Mouse (Mus musculus): ENCODE results near the gene Nphp4. TPM values are rescaled to one million over a fixed set of nuclear protein-coding genes. Genes with fewer than 3 reads are reported as not detected.
"Not testable (repeated sequence)": the region's sequence is repeated elsewhere in the genome, so short reads cannot be mapped to it uniquely, and the experiment has no call there.

The Nphp4 gene
- polyA plus RNA-seq, 1 experiment from 2014 or later = 2.7 TPM

DNA sequence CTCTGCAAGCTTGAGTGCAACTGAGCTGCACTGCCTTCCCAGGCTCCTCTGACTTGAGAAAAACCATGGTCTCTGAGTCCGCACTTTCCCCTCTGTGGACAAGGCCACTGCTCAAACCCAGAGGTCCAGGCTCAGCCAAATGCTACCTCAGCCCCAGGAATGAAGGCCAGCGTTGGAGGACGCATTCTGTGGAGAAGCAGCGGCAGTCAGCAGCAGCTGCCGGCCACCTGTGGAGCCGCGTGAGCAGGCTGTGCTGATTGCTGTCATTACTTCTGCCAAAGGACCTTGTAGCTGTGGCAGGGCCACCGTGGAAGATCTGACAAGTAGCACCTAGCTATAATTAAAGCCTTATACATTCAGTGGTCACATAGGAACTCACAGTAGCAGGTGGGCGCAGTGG lies 56.4 kb downstream of the Nphp4 start:
- H3K4me1 ChIP-seq (replicated peaks) = no peaks in the 10 kb centered on the region
- no peak for ATAC-seq (ENCODE audit: insufficient number of reproducible peaks, low FRiP score)
- H3K9me3 ChIP-seq (replicated peaks) = no peaks in the 10 kb centered on the region
- H3K36me3 ChIP-seq = no peaks in the 10 kb centered on the region
- no peak overlapping the region for H3K4me3 ChIP-seq
- H3K27me3 ChIP-seq (replicated peaks) = peaks cover 10% of the 10 kb centered on the region; the same call in 1 of the 2 replicates
- H3K27ac ChIP-seq (ENCODE audit: poor library complexity, severe bottlenecking) = no peak overlapping the region
- 48% methylated on average over 9 of the region's 9 CpGs for WGBS
- no peak overlapping the region for H3K9ac ChIP-seq
- no peak overlapping the region for H3K4me2 ChIP-seq

DNA sequence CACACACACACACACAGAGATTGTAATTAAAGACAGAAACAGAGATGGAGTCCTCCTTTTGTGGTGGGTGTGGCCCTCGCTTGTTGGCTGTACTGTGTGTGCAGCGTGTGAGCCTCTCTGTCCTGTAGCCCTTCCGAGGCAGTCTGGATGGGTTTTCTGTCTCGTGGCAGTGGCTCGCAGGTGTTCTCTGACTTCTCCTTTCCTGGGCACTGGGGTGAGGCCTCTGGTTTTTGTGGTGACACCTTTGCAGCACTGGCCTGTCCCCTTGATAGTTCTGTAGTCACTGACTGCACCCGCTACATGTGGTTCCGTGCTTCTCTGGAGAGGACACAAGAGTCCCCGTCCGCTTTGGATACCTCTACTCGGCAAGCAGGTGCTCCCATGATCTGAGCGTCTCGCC lies 63.2 kb downstream of the Nphp4 start:
- no peak for ATAC-seq (ENCODE audit: insufficient number of reproducible peaks, low FRiP score)
- H3K4me1 ChIP-seq (replicated peaks) = 0 out of 2 replicates have a peak, but pooled peaks cover 5% of the 10 kb centered on the region
- WGBS = 94% methylated on average over 12 of the region's 12 CpGs

DNA sequence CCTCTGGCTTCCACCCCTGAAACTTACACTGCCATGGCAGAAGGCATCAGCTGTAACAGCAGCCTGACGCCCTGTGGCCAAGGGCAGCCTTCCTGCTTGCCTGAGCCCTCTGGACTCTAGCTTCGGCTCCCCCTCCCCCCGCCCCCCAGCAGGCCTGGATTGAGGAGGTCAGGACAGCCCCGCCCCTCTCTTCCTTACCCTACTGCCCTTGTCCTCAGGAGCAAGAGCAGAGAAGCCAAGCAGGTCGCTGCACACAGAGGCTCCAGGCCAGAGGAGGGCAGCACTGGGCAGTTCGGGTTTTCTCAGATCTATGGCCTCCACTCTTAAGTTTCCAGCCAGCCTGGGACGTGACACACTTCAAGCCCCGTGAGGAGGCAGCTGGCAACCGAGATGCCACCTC lies 64.7 kb downstream of the Nphp4 start:
- Histone ChIP-seq H3K9ac (no peak overlapping the region), H3K27me3 (replicated peaks) (peaks cover 4% of the 10 kb centered on the region; the same call in 1 of the 2 replicates), H3K4me2 (no peak overlapping the region), H3K36me3 (peaks cover 3% of the 10 kb centered on the region; the same call in 1 of the 2 replicates), H3K9me3 (replicated peaks) (peaks cover 12% of the 10 kb centered on the region), H3K27ac (ENCODE audit: poor library complexity, severe bottlenecking) (no peak overlapping the region), H3K4me1 (replicated peaks) (0 out of 2 replicates have a peak, but pooled peaks cover 5% of the 10 kb centered on the region), H3K4me3 (no peak overlapping the region)
- no peak for ATAC-seq (ENCODE audit: insufficient number of reproducible peaks, low FRiP score)
- WGBS = 17% methylated on average over 9 of the region's 9 CpGs

More for the DNA sequence above, 63.2 kb downstream of the Nphp4 start:
- Histone ChIP-seq H3K9ac (no peak overlapping the region), H3K4me3 (no peak overlapping the region), H3K4me2 (no peak overlapping the region), H3K27ac (ENCODE audit: poor library complexity, severe bottlenecking) (no peak overlapping the region), H3K36me3 (no peaks in the 10 kb centered on the region; the same call in 1 of the 2 replicates), H3K9me3 (replicated peaks) (peaks cover 5% of the 10 kb centered on the region), H3K27me3 (replicated peaks) (peaks cover 4% of the 10 kb centered on the region; the same call in 1 of the 2 replicates)

DNA sequence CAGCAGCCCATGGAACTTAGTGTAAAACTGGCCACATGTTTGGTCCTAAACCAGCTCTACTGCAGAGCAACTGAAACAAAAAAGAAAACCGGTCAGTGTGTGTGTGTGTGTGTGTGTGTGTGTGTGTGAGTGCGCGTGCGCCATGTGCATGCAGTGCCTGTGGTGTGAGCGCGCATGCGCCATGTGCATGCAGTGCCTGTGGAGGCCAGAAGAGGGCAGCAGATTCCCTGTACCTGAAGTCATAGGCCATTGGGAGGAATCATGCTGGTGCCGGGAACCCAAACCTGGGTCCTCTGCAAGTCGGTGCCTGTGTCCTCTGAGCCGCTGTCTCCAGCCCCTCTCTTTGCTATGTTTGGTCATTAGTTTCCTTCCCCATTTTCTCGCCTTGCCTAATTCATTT lies 65.9 kb downstream of the Nphp4 start:
- Histone ChIP-seq H3K4me2 (no peak overlapping the region), H3K36me3 (peaks cover 3% of the 10 kb centered on the region; the same call in 1 of the 2 replicates), H3K4me3 (no peak overlapping the region), H3K4me1 (replicated peaks) (0 out of 2 replicates have a peak, but pooled peaks cover 5% of the 10 kb centered on the region), H3K27ac (ENCODE audit: poor library complexity, severe bottlenecking) (no peak overlapping the region), H3K27me3 (replicated peaks) (peaks cover 8% of the 10 kb centered on the region), H3K9me3 (replicated peaks) (peaks cover 12% of the 10 kb centered on the region), H3K9ac (no peak overlapping the region)
- WGBS = 94% methylated on average over 11 of the region's 11 CpGs
- no peak for ATAC-seq (ENCODE audit: insufficient number of reproducible peaks, low FRiP score)

DNA sequence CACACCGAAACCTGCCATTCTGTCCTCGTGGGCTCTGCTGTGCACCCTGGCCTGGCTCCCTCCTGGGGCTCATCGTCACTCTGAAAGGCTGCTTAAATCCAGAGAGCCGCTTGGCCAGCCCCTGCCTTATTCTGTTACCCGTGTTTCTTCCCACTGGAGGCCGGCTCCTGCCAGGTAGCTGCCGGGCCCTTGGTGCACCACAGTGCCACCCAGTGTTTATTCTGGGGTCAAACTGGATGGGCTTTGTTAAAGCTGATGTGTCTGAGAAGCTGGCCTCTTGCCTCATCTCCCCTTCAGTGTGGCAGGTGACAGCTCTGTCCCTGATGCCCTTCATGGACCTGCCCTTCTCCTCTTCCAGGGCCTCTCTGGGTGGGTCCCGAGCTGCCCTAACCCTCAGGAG lies 70.0 kb downstream of the Nphp4 start:
- no peak overlapping the region for H3K4me3 ChIP-seq
- peaks cover 12% of the 10 kb centered on the region for H3K27me3 ChIP-seq (replicated peaks)
- H3K4me1 ChIP-seq (replicated peaks) = peaks cover 10% of the 10 kb centered on the region
- H3K9ac ChIP-seq = no peak overlapping the region
- whole genome bisulfite sequencing = 58% methylated on average over 8 of the region's 8 CpGs
- peaks cover 12% of the 10 kb centered on the region for H3K9me3 ChIP-seq (replicated peaks)
- no peak for ATAC-seq (ENCODE audit: insufficient number of reproducible peaks, low FRiP score)
- H3K4me2 ChIP-seq = no peak overlapping the region
- H3K27ac ChIP-seq (ENCODE audit: poor library complexity, severe bottlenecking) = no peak overlapping the region
- peaks cover 3% of the 10 kb centered on the region; the same call in 1 of the 2 replicates for H3K36me3 ChIP-seq

DNA sequence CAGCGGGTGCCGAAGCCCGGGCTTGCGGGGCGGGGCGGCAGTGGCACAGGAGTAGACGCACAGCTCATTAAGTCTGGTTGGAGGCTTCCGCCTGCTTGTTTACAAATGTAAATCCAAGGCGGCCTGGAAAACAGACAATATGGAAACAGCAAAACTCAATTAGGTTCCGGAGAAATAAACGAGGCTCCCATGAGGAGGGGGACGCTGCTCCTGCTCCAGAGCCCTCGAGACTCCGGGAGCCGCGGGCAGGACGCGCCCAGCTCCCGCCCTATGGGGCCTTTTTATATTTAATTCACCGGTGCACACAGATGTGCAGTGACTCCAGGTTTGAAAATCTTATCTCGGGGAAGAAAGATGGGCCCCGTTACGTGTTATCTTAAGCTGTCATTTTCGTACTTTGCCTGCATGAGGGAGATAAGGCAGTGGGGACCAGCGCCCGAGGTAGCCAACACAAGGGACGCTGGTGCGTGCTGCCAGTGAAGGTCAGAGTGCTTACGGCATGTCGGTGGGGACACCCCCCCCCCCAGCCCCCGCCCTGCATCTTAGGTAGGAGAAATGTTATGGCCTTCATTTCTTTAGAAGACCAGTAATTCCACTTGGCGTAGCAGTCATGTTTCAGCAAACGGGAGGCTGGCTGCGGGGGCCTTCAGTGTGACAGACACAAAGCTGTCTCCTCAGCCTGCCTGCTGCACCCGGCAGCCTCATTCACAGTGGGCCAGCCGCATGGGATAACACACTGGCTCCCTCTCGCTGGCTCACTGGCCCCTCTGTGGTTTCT lies 71.6 kb downstream of the Nphp4 start:
- peak; percentile 19; the same call in 1 of the 2 replicates for ATAC-seq (ENCODE audit: insufficient number of reproducible peaks, low FRiP score)
- no peak overlapping the region for H3K9ac ChIP-seq
- no peak overlapping the region for H3K4me3 ChIP-seq
- H3K36me3 ChIP-seq = peaks cover 3% of the 10 kb centered on the region; the same call in 1 of the 2 replicates
- peaks cover 10% of the 10 kb centered on the region for H3K4me1 ChIP-seq (replicated peaks)
- 32% methylated on average over 37 of the region's 37 CpGs for WGBS
- peaks cover 12% of the 10 kb centered on the region for H3K27me3 ChIP-seq (replicated peaks)
- no peak overlapping the region for H3K27ac ChIP-seq (ENCODE audit: poor library complexity, severe bottlenecking)
- peaks cover 8% of the 10 kb centered on the region for H3K9me3 ChIP-seq (replicated peaks)
- peak overlapping the region; percentile 48 for H3K4me2 ChIP-seq

DNA sequence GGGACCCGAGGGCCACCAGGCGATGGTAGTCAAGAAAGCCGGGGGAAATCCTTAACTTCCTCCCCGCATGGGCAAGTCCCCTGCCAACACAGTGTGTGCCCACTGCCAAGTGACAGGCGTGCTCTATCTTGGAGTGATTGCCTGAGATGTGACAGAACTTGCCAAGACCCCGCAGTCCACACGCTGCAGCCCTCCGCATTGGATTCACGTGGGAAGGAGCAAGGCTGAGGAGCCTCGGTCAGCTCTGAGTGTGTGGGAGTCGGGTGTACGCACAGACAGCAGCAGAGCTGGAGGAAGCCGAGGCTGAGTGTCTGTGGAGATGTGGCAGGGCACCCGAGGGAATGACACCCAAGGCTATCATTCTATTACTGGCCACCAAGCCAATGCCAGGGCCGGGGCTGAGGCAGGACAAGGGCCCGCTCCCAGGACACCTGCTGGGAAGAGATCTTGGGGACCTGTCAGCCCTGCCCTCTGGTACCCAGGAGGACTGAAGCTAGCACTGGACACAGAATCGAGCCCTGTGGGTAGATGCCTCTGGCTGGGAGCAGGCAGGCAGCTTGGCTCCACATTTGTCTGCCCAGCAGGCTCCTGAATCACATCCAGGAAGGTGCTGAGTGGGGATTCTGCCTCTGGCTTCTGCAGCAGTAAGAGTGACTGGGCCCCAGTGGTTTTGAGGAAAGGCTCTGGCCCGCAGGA lies 73.1 kb downstream of the Nphp4 start:
- peaks cover 12% of the 10 kb centered on the region for H3K27me3 ChIP-seq (replicated peaks)
- no peak overlapping the region for H3K27ac ChIP-seq (ENCODE audit: poor library complexity, severe bottlenecking)
- H3K9me3 ChIP-seq (replicated peaks) = peaks cover 8% of the 10 kb centered on the region
- H3K9ac ChIP-seq = no peak overlapping the region
- H3K36me3 ChIP-seq = peaks cover 3% of the 10 kb centered on the region; the same call in 1 of the 2 replicates
- no peak overlapping the region for H3K4me2 ChIP-seq
- H3K4me3 ChIP-seq = no peak overlapping the region
- ATAC-seq (ENCODE audit: insufficient number of reproducible peaks, low FRiP score) = no peak
- peaks cover 18% of the 10 kb centered on the region for H3K4me1 ChIP-seq (replicated peaks)
- WGBS = 85% methylated on average over 18 of the region's 18 CpGs

DNA sequence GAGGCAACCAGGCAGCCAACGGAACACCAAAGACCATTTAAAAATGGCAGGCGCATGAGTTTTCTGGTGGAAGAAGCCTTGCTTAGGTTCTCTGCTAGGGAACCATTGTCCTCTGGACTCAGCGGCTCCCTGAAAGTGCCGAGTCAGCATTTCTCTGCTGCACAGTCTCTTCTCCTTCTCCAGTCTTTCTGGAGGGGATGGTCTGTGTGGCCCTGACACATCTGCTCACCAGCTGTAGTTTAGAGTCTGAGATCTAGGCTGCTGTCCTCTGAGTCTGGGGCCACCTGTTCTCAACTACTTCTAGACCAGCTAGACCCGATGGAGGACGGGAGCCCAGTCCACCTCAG lies 73.7 kb downstream of the Nphp4 start:
- no peak for ATAC-seq (ENCODE audit: insufficient number of reproducible peaks, low FRiP score)
- peaks cover 18% of the 10 kb centered on the region for H3K4me1 ChIP-seq (replicated peaks)
- H3K27ac ChIP-seq (ENCODE audit: poor library complexity, severe bottlenecking) = no peak overlapping the region
- no peak overlapping the region for H3K4me2 ChIP-seq
- H3K27me3 ChIP-seq (replicated peaks) = peaks cover 12% of the 10 kb centered on the region
- no peak overlapping the region for H3K9ac ChIP-seq
- 92% methylated on average over 6 of the region's 6 CpGs for WGBS
- H3K36me3 ChIP-seq = peaks cover 1% of the 10 kb centered on the region; the same call in 1 of the 2 replicates
- no peak overlapping the region for H3K4me3 ChIP-seq
- peaks cover 5% of the 10 kb centered on the region for H3K9me3 ChIP-seq (replicated peaks)

DNA sequence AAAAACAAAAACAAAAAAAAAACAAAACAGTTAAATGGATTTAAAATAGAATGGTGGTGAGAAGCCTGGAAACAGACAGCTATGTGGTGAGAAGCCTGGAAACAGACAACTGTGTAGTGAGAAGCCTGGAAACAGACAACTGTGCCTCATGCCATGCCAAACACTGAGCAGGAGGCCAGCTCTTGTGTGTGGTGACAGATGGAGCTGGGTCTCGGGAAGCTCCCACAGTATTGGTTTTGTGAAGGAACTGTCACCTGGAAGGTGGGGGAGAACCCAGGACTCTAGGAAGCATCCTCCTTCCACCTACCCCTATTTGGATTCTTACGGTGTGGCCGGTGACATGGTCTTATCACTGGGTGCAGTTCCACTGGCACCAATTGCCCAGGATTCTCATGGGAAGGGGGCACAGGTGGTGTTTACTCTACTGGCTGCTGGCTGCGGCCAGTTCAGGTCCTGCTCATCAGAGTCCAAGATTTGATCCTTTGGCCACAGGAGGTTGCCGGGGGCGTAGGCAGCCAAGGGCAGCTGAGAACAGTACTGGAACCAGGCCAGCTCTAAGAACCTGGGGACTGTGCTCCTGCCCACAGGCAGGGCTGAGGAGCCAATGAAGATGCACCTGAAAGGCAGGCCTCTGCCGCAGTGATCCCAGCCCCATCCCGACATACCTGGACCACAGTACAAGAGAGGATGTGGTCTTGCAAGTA lies 77.2 kb downstream of the Nphp4 start:
- H3K36me3 ChIP-seq = no peaks in the 10 kb centered on the region
- peaks cover 15% of the 10 kb centered on the region for H3K4me1 ChIP-seq (replicated peaks)
- H3K27me3 ChIP-seq (replicated peaks) = peaks cover 13% of the 10 kb centered on the region
- 87% methylated on average over 8 of the region's 8 CpGs for WGBS
- H3K9ac ChIP-seq = no peak overlapping the region
- H3K4me2 ChIP-seq = no peak overlapping the region
- H3K9me3 ChIP-seq (replicated peaks) = no peaks in the 10 kb centered on the region
- H3K4me3 ChIP-seq = no peak overlapping the region
- no peak overlapping the region for H3K27ac ChIP-seq (ENCODE audit: poor library complexity, severe bottlenecking)
- ATAC-seq (ENCODE audit: insufficient number of reproducible peaks, low FRiP score) = no peak

DNA sequence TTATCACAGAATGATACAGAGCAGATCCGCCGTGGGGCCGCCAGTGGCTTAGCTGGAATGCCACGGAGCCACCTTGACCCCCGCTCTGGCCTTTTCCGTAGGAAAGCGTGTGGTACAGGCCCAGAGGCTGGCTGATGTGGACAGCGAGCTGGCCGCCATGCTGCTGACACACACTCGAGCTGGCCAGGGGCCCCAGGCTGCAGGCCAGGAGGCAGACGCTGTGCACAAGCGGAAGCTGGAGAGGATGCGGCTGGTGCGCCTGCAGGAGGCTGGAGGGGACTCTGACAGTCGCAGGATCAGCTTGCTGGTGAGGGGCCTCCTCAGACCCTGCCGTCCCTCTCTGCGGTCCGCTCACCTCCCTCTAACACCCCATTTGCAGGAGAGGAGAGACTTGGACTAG lies 77.9 kb downstream of the Nphp4 start:
- 31% methylated on average over 18 of the region's 18 CpGs for WGBS
- Histone ChIP-seq H3K4me3 (no peak overlapping the region), H3K9ac (no peak overlapping the region), H3K9me3 (replicated peaks) (no peaks in the 10 kb centered on the region), H3K27me3 (replicated peaks) (peaks cover 20% of the 10 kb centered on the region), H3K27ac (ENCODE audit: poor library complexity, severe bottlenecking) (no peak overlapping the region), H3K36me3 (no peaks in the 10 kb centered on the region), H3K4me1 (replicated peaks) (peaks cover 15% of the 10 kb centered on the region), H3K4me2 (no peak overlapping the region)
- ATAC-seq (ENCODE audit: insufficient number of reproducible peaks, low FRiP score) = no peak

DNA sequence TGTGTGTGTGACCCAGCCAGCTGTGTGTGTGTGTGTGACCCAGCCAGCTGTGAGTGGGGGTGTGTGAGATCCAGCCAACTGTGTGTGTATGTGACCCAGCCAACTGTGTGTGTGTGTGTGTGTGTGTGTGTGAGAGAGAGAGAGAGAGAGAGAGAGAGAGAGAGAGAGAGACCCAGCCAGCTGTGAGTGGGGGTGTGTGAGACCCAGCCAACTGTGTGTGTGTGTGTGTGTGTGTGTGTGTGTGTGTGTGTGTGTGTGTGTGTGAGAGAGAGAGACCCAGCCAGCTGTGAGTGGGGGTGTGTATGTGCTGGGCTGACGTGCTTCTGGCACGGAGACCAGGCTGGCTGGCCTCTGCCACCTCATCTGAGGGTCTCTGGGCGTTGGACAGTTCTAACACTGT lies 79.3 kb downstream of the Nphp4 start:
- H3K9me3 ChIP-seq (replicated peaks); H3K9ac ChIP-seq; H3K36me3 ChIP-seq; H3K4me2 ChIP-seq; H3K4me3 ChIP-seq; ATAC-seq (ENCODE audit: insufficient number of reproducible peaks, low FRiP score); H3K27ac ChIP-seq (ENCODE audit: poor library complexity, severe bottlenecking): not testable (repeated sequence)
- WGBS = 78% methylated on average over 3 of the region's 3 CpGs
- Histone ChIP-seq H3K4me1 (replicated peaks) (peaks cover 15% of the 10 kb centered on the region), H3K27me3 (replicated peaks) (peaks cover 19% of the 10 kb centered on the region)
